Mouse (Mus musculus) adrenal gland, postnatal 25 days (tissue): ENCODE data around the gene Uhrf1bp1. TPM values are rescaled to one million over a fixed set of nuclear protein-coding genes. Genes with fewer than 3 reads are reported as not detected.

Source experiments
- DNase-seq: peaks from one replicate; pipeline ENCODE4 v3.0.0; 2021; ENCODE audit warnings: mixed read lengths
- total RNA-seq: library from RNA; stranded (reverse); gene quantifications from 2 replicates; pipeline ENCODE4 v1.2.3, GENCODE M21; 2021

Gene Uhrf1bp1
- total RNA-seq, 1 experiment from 2014 or later, result 32.3 TPM

- DNase-seq, result peak; percentile 66
Observed at GRCm38 (mm10) chr17:27909622-27910500, 53.6 kb downstream of the Uhrf1bp1 start, which contains the start of gene Taf11. TSS of gene Taf11 (minus strand) at chr17:27909844.

DNA sequence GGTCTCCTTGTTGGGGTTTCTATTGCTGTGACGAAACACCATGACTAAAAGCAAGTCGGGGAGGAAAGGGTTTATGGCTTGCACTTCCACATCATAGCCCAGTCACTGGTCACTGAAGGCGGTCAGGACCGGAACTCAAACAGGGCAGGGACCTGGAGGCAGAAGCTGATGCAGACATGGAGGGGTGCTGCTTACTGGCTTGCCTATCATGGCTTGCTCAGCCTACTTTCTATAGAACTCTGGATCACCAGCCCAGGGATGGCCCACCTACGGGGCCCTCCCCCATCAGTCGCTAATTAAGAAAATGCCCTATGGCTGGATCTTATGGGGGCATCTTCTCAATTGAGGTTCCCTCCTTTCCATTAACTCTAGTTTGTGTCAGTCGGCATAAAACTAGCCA, 55.1 kb downstream of the Uhrf1bp1 start:
- DNase-seq, result no peak

DNA sequence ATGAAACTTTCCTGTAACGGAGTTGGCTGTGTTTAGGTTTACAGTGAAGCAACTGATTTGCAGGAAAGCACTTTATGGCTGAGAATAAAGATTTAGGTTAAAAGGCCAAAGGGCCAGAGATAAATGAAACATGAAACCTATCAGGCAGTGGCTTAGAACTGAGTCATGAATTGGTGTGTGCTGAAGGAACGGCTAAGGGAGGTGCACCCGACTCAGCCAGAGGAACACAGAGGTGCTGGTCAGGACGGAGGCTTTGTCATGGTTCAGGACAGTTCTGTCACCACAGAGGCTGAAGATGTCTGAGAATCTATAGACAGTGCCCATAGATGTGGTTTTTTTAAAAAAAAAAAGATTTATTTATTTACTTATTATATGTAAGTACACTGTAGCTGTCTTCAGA, 58.5 kb downstream of the Uhrf1bp1 start:
- DNase-seq, result no peak

DNA sequence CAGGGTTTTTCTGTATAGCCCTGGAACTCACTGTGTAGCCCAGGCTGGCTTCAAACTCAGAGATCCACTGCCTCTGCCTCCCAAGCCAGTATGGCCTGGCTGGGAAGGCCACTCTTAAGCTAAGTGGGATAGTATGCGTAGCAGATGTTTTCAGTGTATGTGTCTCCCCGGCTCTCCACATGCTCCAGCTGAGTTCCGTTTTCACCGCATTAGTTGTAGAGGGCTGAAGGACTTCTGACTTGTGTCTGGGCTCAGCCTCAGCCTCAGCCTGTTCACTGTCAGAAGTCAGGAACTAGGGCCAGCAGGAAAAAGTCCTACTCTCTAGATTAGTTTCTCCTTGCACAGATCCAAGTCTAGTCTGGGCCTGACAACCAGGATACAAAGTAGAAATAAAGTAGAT, 60.1 kb downstream of the Uhrf1bp1 start:
- no peak for DNase-seq

DNA sequence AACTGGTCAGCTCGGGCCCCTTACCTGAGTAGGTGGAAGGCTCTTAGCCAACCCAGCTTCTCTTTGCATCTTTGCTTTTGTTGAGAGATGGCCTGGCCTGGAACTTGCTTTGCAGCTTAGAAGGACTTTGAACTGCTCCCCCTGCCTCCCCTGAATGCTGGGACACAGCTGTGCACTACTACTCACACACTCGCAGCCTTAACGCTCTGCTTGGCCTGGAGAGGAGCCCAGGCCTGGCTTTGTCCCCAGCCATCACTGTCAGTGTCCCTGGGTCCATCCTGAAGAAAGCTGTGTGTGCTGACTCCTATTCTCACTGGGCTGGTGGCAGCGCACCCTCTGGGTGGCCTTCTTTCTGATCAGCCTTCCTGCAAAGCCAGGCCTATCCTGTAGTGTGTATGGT, 64.4 kb downstream of the Uhrf1bp1 start:
- no peak for DNase-seq

- DNase-seq, result no peak
Observed at GRCm38 (mm10) chr17:27922174-27922712, 66.0 kb downstream of the Uhrf1bp1 start.

DNA sequence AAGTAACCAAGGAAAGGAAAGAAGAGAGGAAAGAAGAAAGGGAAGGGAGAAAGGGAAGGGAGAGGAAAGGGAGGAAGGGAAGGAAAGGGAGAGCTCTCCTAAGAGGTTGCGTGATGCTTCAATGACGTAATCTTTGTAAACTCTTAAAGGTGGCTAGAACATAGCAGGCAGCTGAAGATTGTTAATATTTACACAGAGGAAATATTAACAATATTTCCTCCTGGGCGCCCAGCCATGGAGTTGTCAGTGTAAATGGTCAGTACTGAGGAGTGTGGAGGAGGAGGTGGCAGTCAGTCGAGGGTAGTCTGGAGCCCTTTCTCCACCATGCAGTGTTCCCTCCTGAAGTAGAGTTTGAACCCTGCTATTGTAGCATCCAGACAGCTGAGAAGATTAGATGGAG, 68.8 kb downstream of the Uhrf1bp1 start:
- no peak for DNase-seq

GRCm38 (mm10) chr17:27925504-27925903, 69.3 kb downstream of the Uhrf1bp1 start:
- no peak for DNase-seq

- DNase-seq, result no peak
Observed at GRCm38 (mm10) chr17:27930291-27930690, 74.0 kb downstream of the Uhrf1bp1 start.

GRCm38 (mm10) chr17:27931826-27932225, 75.6 kb downstream of the Uhrf1bp1 start:
- no peak for DNase-seq

GRCm38 (mm10) chr17:27934136-27934910, 78.1 kb downstream of the Uhrf1bp1 start:
- no peak for DNase-seq

DNA sequence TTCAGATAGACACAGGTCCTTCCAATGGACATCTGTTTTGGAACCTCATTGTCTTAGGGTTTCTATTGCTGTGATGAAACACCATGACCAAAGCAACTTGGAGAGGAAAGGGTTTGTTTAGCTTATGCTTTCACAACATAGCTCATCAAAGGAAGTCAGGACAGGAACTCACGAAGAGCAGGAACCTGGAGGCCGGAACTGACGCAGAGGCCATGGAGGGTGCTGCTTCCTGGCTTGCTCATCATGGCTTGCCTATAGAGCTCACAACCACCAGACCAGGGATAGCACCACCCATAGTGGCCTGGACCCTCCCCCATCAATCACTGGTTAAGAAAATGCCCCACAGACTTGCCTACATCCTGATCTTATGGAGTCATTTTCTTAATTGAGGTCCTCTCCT, 78.8 kb downstream of the Uhrf1bp1 start:
- no peak for DNase-seq

GRCm38 (mm10) chr17:27937054-27937615, 80.9 kb downstream of the Uhrf1bp1 start:
- DNase-seq, result no peak

DNA sequence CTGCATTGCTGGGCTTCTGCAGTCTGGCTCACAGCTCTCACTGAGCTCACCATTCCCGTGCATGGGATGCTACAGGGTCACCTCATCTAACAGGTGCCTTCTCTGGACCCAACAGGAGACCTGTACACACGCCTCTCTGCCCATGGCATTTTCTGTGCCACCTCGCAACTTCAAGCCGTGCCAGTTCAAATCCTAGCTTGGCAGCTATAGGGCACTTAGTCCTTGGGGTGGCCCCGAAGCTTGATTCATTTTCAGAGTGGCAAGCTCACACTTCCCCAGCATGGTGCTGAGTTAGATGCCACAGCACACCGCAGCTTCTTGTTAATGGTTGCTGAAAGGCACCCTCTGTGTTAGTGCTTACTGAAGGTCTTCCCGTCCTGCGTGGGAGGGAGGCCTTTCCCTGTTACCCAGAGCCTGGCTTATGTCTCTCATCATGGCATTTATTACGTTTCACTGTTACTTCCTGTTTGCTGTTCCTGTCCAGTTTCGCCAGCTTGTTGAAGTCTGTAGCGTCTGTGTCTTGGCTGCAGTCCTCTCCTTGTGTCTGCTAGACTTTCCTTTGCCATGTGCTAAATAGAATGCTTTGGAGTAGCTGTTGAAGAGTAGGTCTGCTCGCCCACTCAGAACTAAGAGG, 82.0 kb downstream of the Uhrf1bp1 start:
- DNase-seq, result no peak

DNA sequence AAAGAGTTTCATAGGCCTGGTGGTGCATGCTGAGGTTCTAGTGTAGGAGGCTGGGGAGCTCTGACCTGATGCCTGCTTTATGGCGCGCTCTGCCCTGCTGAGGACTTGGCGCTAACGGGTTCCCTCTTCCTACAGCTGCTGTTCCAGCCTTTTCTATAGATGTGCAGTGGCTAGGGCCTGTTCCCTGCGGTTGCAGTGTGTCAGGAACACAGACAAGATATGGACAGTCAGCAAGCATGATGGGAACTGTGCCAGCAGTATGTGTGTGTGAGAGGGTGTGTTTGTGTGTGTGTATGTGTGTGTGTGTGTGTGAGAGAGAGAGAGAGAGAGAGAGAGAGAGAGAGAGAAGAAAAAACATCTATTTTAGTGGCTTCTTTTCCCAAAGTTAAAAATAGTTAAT, 82.8 kb downstream of the Uhrf1bp1 start:
- no peak for DNase-seq

DNA sequence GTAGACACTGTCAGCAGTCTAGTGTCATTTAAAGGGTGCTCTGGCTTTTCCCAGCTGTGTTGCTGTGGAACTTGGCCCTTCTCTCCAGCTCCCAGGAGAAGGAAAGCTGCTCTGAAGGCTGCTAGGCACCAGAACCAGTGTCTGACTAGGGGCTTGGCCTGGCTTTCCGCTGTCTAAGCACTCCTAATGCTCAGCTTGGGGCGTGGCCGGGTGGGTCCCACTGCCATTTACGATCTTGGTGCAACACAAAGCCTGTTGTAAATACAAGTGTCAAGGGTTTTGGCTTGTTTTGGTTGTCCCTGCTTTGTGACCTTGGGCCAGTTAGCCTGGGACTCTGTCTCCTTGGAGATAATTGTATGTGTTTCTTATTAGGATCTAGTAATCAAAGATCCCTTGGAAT, 84.1 kb downstream of the Uhrf1bp1 start:
- DNase-seq, result no peak

DNA sequence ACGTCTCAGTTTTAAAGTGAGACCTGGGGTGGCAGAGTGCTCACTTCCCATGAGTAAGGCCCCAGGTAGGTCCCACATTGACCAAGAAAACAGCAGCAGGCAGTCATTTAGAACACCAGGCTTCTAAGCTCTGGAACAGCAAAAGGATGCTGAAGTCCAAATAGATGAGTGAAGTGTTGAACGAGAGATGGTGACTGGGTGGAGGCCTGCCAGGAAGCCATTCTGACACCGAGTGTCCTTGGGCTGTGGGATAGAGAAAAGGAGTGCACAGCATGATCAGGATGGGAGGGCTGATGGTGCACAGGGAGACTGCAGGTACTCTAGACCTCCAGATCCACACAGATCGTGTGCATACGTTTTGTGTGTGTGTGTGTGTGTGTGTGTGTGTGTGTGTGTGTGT, 84.9 kb downstream of the Uhrf1bp1 start:
- DNase-seq, result no peak

- no peak for DNase-seq
Observed at GRCm38 (mm10) chr17:27941698-27942097, 85.5 kb downstream of the Uhrf1bp1 start.

DNA sequence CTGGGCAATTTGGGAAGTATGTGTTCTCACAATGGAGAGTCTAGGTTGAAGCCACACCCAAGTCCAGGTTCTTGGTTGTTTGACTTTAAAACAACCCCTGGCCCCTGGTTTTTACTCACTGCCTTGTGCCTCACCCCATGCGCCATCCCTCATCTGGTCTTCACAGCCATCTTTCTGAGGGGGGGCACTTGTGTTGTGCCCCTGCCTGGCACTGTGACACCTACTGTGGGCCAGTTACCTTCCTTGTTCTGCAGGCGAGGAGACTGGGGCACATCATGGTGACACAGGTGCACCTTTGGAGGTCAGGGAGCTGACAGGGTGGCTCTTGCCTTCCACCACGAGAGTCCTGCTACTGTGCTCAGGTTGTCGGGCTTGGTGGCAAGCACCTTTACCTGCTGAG, 85.9 kb downstream of the Uhrf1bp1 start:
- DNase-seq, result no peak

GRCm38 (mm10) chr17:27945546-27946216, 89.4 kb downstream of the Uhrf1bp1 start:
- DNase-seq, result peak; percentile 56

DNA sequence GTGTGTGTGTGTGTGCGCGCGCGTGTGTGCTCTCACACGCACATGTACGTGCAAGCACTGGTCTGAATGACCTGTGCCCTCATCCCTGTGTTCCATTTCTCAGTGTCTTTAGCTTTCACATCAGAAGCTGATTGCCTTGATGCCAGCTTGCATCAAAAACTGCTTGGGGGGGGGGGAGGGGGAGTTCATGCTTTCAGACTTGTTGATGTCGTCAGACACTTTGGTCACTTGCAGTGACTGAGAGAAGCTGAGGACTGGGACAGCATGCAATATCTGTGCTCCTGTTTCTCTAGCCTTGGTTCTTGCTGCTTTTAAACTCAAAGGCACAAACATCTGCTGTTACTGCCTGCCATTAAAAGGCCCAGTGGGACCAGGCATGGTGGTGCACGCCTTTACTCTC, 90.1 kb downstream of the Uhrf1bp1 start:
- DNase-seq, result no peak

- no peak for DNase-seq
Observed at GRCm38 (mm10) chr17:27947155-27947554, 90.9 kb downstream of the Uhrf1bp1 start.
